Mouse (Mus musculus) spleen, adult 2 months (tissue): Measurements from ENCODE around the gene Uxs1. TPM values are rescaled to one million over a fixed set of nuclear protein-coding genes. Genes with fewer than 3 reads are reported as not detected.

Source experiments
- DNase-seq, 2 experiments: peaks; one replicate each; pipeline versions ENCODE4 v3.0.0 to v3.0.0-alpha.2; 2012 to 2021; ENCODE audit warnings: low spot score in 2 of 2, low read depth in 1 of 2
- H3K27ac ChIP-seq: fragments of 200-500 bp; 2 replicates; pipeline ENCODE4 v1.5.1; 2012; ENCODE audit warnings: low read length, inconsistent platforms; ENCODE audit not compliant: insufficient read depth
- H3K27me3 ChIP-seq: fragments of 200-500 bp; 2 replicates; pipeline ENCODE4 v1.6.1; 2012; ENCODE audit warnings: mild to moderate bottlenecking, moderate library complexity, low read length, inconsistent platforms; ENCODE audit not compliant: control insufficient read depth, insufficient read depth
- H3K36me3 ChIP-seq: fragments of 200-500 bp; 2 replicates; pipeline ENCODE4 v1.6.1; 2012; ENCODE audit warnings: mild to moderate bottlenecking, low read length, inconsistent platforms; ENCODE audit not compliant: control insufficient read depth, insufficient read depth
- H3K4me1 ChIP-seq: fragments of 200-500 bp; 2 replicates; pipeline ENCODE4 v1.6.1; 2011; ENCODE audit warnings: inconsistent platforms; ENCODE audit not compliant: control insufficient read depth, insufficient read depth, insufficient read length
- H3K4me3 ChIP-seq: fragments of 200-500 bp; 2 replicates; pipeline ENCODE4 v1.5.1; 2011; ENCODE audit warnings: mild to moderate bottlenecking, inconsistent platforms; ENCODE audit not compliant: insufficient read depth, insufficient read length; ENCODE audit errors: extremely low read depth
- CTCF ChIP-seq: fragments of 200-500 bp; IDR thresholded peaks from 2 replicates; pipeline ENCODE4 v1.5.1; 2011; ENCODE audit warnings: mild to moderate bottlenecking, inconsistent platforms; ENCODE audit not compliant: insufficient read depth, insufficient read length, insufficient replicate concordance; ENCODE audit errors: extremely low read depth
- POLR2A ChIP-seq: fragments of 200-500 bp; IDR thresholded peaks from 2 replicates; pipeline ENCODE4 v1.6.1; 2011; ENCODE audit warnings: low read depth, low read length, inconsistent platforms
- WGBS: fragments of 180-500 bp; shearing (Covaris S2); methylation state at CpG from one replicate; pipeline ENCODE4 v1.1.7; 2018; 5-methylcytosine and 5-hydroxymethylcytosine counted together
- polyA plus RNA-seq: library from polyadenylated mRNA; depleted of rRNA; stranded (reverse); fragments of >200 nt; gene quantifications from 2 replicates; pipeline ENCODE4 v1.2.3, GENCODE M21; 2012

Gene Uxs1
- polyA plus RNA-seq, 1 experiment = 4.9 TPM

GRCm38 (mm10) chr1:43769348-43769747, 58.3 kb downstream of the Uxs1 start:
- no peak for DNase-seq
- no peak for TF ChIP-seq POLR2A
- no peak for TF ChIP-seq CTCF
- H3K36me3 ChIP-seq = peaks cover 22% of the 10 kb centered on the region
- H3K27ac ChIP-seq = no peak overlapping the region
- no peaks in the 10 kb centered on the region for H3K4me1 ChIP-seq
- WGBS = 58% methylated on average over 1 of the region's 1 CpGs
- no peak overlapping the region for H3K4me3 ChIP-seq
- no peaks in the 10 kb centered on the region for H3K27me3 ChIP-seq

GRCm38 (mm10) chr1:43768385-43768990, 59.1 kb downstream of the Uxs1 start:
- H3K4me1 ChIP-seq = no peaks in the 10 kb centered on the region
- peaks cover 25% of the 10 kb centered on the region for H3K36me3 ChIP-seq
- TF ChIP-seq CTCF (no peak), POLR2A (no peak)
- no peaks in the 10 kb centered on the region for H3K27me3 ChIP-seq
- H3K4me3 ChIP-seq = no peak overlapping the region
- 55% methylated on average over 4 of the region's 4 CpGs for WGBS
- H3K27ac ChIP-seq = no peak overlapping the region
- no peak for DNase-seq

- no peak for DNase-seq
- Histone ChIP-seq H3K4me1 (no peaks in the 10 kb centered on the region), H3K27me3 (no peaks in the 10 kb centered on the region), H3K27ac (no peak overlapping the region), H3K4me3 (no peak overlapping the region), H3K36me3 (peaks cover 20% of the 10 kb centered on the region)
- no peak for TF ChIP-seq CTCF
- TF ChIP-seq POLR2A = no peak
- WGBS = 96% methylated on average over 2 of the region's 2 CpGs
Measured at GRCm38 (mm10) chr1:43766328-43766727, 61.3 kb downstream of the Uxs1 start.

GRCm38 (mm10) chr1:43764481-43764880, 63.1 kb downstream of the Uxs1 start:
- TF ChIP-seq CTCF (no peak), POLR2A (no peak)
- Histone ChIP-seq H3K27me3 (no peaks in the 10 kb centered on the region), H3K36me3 (peaks cover 14% of the 10 kb centered on the region; the same call in 1 of the 2 replicates), H3K27ac (no peak overlapping the region), H3K4me3 (no peak overlapping the region), H3K4me1 (no peaks in the 10 kb centered on the region)
- DNase-seq = no peak
- 100% methylated on average over 2 of the region's 2 CpGs for WGBS

GRCm38 (mm10) chr1:43760085-43760484, 67.5 kb downstream of the Uxs1 start:
- Histone ChIP-seq H3K27me3 (no peaks in the 10 kb centered on the region), H3K36me3 (peaks cover 16% of the 10 kb centered on the region), H3K4me1 (no peaks in the 10 kb centered on the region), H3K27ac (no peak overlapping the region), H3K4me3 (no peak overlapping the region)
- TF ChIP-seq CTCF = no peak
- no peak for TF ChIP-seq POLR2A
- DNase-seq = no peak

- no peak overlapping the region for H3K4me3 ChIP-seq
- WGBS = 93% methylated on average over 8 of the region's 8 CpGs
- no peak for TF ChIP-seq POLR2A
- TF ChIP-seq CTCF = no peak
- H3K27ac ChIP-seq = no peak overlapping the region
- H3K36me3 ChIP-seq = peaks cover 14% of the 10 kb centered on the region
- H3K4me1 ChIP-seq = no peaks in the 10 kb centered on the region
- DNase-seq = no peak
- H3K27me3 ChIP-seq = no peaks in the 10 kb centered on the region
Measured at GRCm38 (mm10) chr1:43754448-43755312, 72.9 kb downstream of the Uxs1 start.

GRCm38 (mm10) chr1:43738519-43738894, 89.1 kb downstream of the Uxs1 start:
- no peak overlapping the region for H3K4me3 ChIP-seq
- DNase-seq = no peak
- H3K27me3 ChIP-seq = no peaks in the 10 kb centered on the region
- 93% methylated on average over 10 of the region's 10 CpGs for WGBS
- no peak overlapping the region for H3K27ac ChIP-seq
- H3K36me3 ChIP-seq = no peaks in the 10 kb centered on the region
- TF ChIP-seq POLR2A = no peak
- no peak for TF ChIP-seq CTCF
- H3K4me1 ChIP-seq = no peaks in the 10 kb centered on the region
